Mouse (Mus musculus) heart, postnatal 36 days (tissue): ENCODE data around the gene Zfp143. TPM values are rescaled to one million over a fixed set of nuclear protein-coding genes. Genes with fewer than 3 reads are reported as not detected.
A peak's percentile ranks its signal among the peaks of the same experiment; 100 is the strongest.
"Not testable (repeated sequence)": the region's sequence is repeated elsewhere in the genome, so short reads cannot be mapped to it uniquely, and the experiment has no call there.

Source experiments
- DNase-seq, 2 experiments: peaks; one replicate each; pipeline ENCODE4 v3.0.0; 2021 to 2022
- intact Hi-C: fragments of 180-260 bp; cut with DNase I; formaldehyde crosslinking; loops from one replicate; pipeline ENCODE4 v1.15.1; 2025
- total RNA-seq, 2 experiments: library from RNA; stranded (reverse); gene quantifications; 2 replicates each; pipeline ENCODE4 v1.2.3; 2021

Gene Zfp143
- total RNA-seq, result 10 to 100 TPM in 1 of 2 experiments, 1 to 10 TPM in 1; 9.7 to 12.8 TPM

- intact Hi-C loops, result loop anchor here (1.0 to 5.0 kb wide), 3 partner anchors 43 to 74 kb away; partner anchors contain the start of genes Ipo7 and Tmem41b
- peak; percentile 100 for DNase-seq
These were observed at the start of gene Zfp143 for GRCm38 (mm10) chr7:110061199-110061751. Zfp143 (plus strand) TSS chr7:110061217.

- intact Hi-C loops, result no loop called here
- no peak for DNase-seq
These were observed 49.6 kb upstream of the Zfp143 start for GRCm38 (mm10) chr7:110011417-110011816.

- DNase-seq, result no peak
- intact Hi-C loops, result no loop called here
These were observed 46.7 kb upstream of the Zfp143 start for GRCm38 (mm10) chr7:110014272-110014671.

GRCm38 (mm10) chr7:110018117-110018630, 42.8 kb upstream of the Zfp143 start, which contains the start of gene Ipo7:
Ipo7 (plus strand) TSS chr7:110018274.
- intact Hi-C loops, result loop anchor here (1.0 to 2.0 kb wide), 2 partner anchors 31 to 43 kb away; partner anchors contain the start of genes Tmem41b and Zfp143
- DNase-seq, result peak; percentile 89 to 91

GRCm38 (mm10) chr7:110018631-110019482, 42.2 kb upstream of the Zfp143 start:
- intact Hi-C loops, result loop anchor here (1.0 to 2.0 kb wide), 2 partner anchors 32 to 42 kb away; partner anchors contain the start of genes Tmem41b and Zfp143
- peak; percentile 68 to 74 for DNase-seq

- intact Hi-C loops, result no loop called here
- DNase-seq, result no peak
These were observed 37.5 kb upstream of the Zfp143 start for GRCm38 (mm10) chr7:110023553-110023952.

- intact Hi-C loops, result no loop called here
- DNase-seq, result no peak
These were observed 34.4 kb upstream of the Zfp143 start for GRCm38 (mm10) chr7:110026594-110026993.

- intact Hi-C loops, result no loop called here
- no peak for DNase-seq
These were observed 32.2 kb upstream of the Zfp143 start for GRCm38 (mm10) chr7:110028826-110029225.

- no peak for DNase-seq
- intact Hi-C loops, result no loop called here
These were observed 30.7 kb upstream of the Zfp143 start for GRCm38 (mm10) chr7:110030342-110030741.

- intact Hi-C loops, result loop anchor here (10.0 kb wide), 1 partner anchor 353 kb away; the partner anchor contains the start of genes Akip1 and St5
These were observed 3.3 kb upstream of the Zfp143 start for GRCm38 (mm10) chr7:110057723-110058122.

GRCm38 (mm10) chr7:110059092-110059785, 1.8 kb upstream of the Zfp143 start:
- intact Hi-C loops, result loop anchor here (10.0 kb wide), 1 partner anchor 354 kb away; the partner anchor contains the start of genes Akip1 and St5
- no peak for DNase-seq

More at GRCm38 (mm10) chr7:110057723-110058122, 3.3 kb upstream of the Zfp143 start:
- not testable (repeated sequence) for DNase-seq

GRCm38 (mm10) chr7:110060106-110060668, 830 bp upstream of the Zfp143 start:
- peak in 1 of 2 experiments; percentile 16 for DNase-seq
- intact Hi-C loops, result loop anchor here (2.0 to 5.0 kb wide), 2 partner anchors 57 to 73 kb away; partner anchors contain the start of gene Tmem41b

- intact Hi-C loops, result loop anchor here (1.0 to 5.0 kb wide), 3 partner anchors 42 to 74 kb away; partner anchors contain the start of genes Ipo7 and Tmem41b
- peak in 1 of 2 experiments; percentile 13 for DNase-seq
These were observed 283 bp upstream of the Zfp143 start for GRCm38 (mm10) chr7:110060669-110061198.

GRCm38 (mm10) chr7:110061752-110062273, 796 bp downstream of the Zfp143 start:
- intact Hi-C loops, result loop anchor here (1.0 to 5.0 kb wide), 3 partner anchors 44 to 75 kb away; partner anchors contain the start of genes Ipo7 and Tmem41b
- peak; percentile 85 to 92 for DNase-seq

- DNase-seq, result no peak
- intact Hi-C loops, result loop anchor here (5.0 kb wide), 1 partner anchor 54 kb away; no protein-coding TSS in a partner anchor
These were observed 2.7 kb downstream of the Zfp143 start for GRCm38 (mm10) chr7:110063731-110064130.

GRCm38 (mm10) chr7:110069070-110069469, 8.1 kb downstream of the Zfp143 start:
- intact Hi-C loops, result no loop called here

GRCm38 (mm10) chr7:110078168-110078567, 17.2 kb downstream of the Zfp143 start:
- DNase-seq, result no peak
- intact Hi-C loops, result no loop called here

More at GRCm38 (mm10) chr7:110069070-110069469, 8.1 kb downstream of the Zfp143 start:
- DNase-seq, result no peak

GRCm38 (mm10) chr7:110083386-110084165, 22.6 kb downstream of the Zfp143 start:
- intact Hi-C loops, result loop anchor here (2.0 to 10.0 kb wide), 3 partner anchors 39 to 375 kb away; partner anchors contain the start of gene Wee1
- DNase-seq, result peak; percentile 49 to 59
